Mouse (Mus musculus): Measurements from ENCODE around the gene Tbl1xr1. TPM values are rescaled to one million over a fixed set of nuclear protein-coding genes. Genes with fewer than 3 reads are reported as not detected.

The Tbl1xr1 gene
- polyA plus RNA-seq, 1 experiment from 2014 or later = 23.7 TPM

- Histone ChIP-seq H3K36me3 (peaks cover 7% of the 10 kb centered on the region; the same call in 1 of the 2 replicates), H3K9me3 (no peaks in the 10 kb centered on the region), H3K27me3 (no peaks in the 10 kb centered on the region), H3K4me1 (0 out of 2 replicates have a peak, but pooled peaks cover 3% of the 10 kb centered on the region), H3K9ac (no peak overlapping the region), H3K27ac (no peak overlapping the region), H3K4me2 (no peak overlapping the region), H3K4me3 (no peak overlapping the region)
- WGBS = 84% methylated on average over 1 of the region's 1 CpGs
- ATAC-seq (ENCODE audit: insufficient number of reproducible peaks, insufficient read depth, low FRiP score, low TSS enrichment, low read depth) = no peak
These were observed 71.0 kb downstream of the Tbl1xr1 start for GRCm38 (mm10) chr3:22147433-22147927.

GRCm38 (mm10) chr3:22148306-22148932 is 72.0 kb downstream of the Tbl1xr1 start:
- Histone ChIP-seq H3K4me2 (no peak overlapping the region), H3K27me3 (no peaks in the 10 kb centered on the region), H3K9me3 (no peaks in the 10 kb centered on the region), H3K4me3 (no peak overlapping the region), H3K9ac (no peak overlapping the region), H3K36me3 (peaks cover 7% of the 10 kb centered on the region; the same call in 1 of the 2 replicates), H3K27ac (no peak overlapping the region), H3K4me1 (0 out of 2 replicates have a peak, but pooled peaks cover under 1% of the 10 kb centered on the region)
- no peak for ATAC-seq (ENCODE audit: insufficient number of reproducible peaks, insufficient read depth, low FRiP score, low TSS enrichment, low read depth)
- 89% methylated on average over 6 of the region's 6 CpGs for WGBS

- H3K4me1 ChIP-seq = no peaks in the 10 kb centered on the region
- ATAC-seq (ENCODE audit: insufficient number of reproducible peaks, insufficient read depth, low FRiP score, low TSS enrichment, low read depth) = no peak
- H3K9me3 ChIP-seq = no peaks in the 10 kb centered on the region
- H3K9ac ChIP-seq = no peak overlapping the region
- WGBS = 88% methylated on average over 5 of the region's 5 CpGs
- no peak overlapping the region for H3K4me3 ChIP-seq
- H3K4me2 ChIP-seq = no peak overlapping the region
- H3K27ac ChIP-seq = no peak overlapping the region
- peaks cover 7% of the 10 kb centered on the region; the same call in 1 of the 2 replicates for H3K36me3 ChIP-seq
- no peaks in the 10 kb centered on the region for H3K27me3 ChIP-seq
These were observed 74.5 kb downstream of the Tbl1xr1 start for GRCm38 (mm10) chr3:22150872-22151530.

- H3K36me3 ChIP-seq = peaks cover 12% of the 10 kb centered on the region
- H3K27ac ChIP-seq = no peak overlapping the region
- H3K4me2 ChIP-seq = no peak overlapping the region
- H3K9ac ChIP-seq = no peak overlapping the region
- peaks cover 8% of the 10 kb centered on the region for H3K9me3 ChIP-seq
- no peak for ATAC-seq (ENCODE audit: insufficient number of reproducible peaks, insufficient read depth, low FRiP score, low TSS enrichment, low read depth)
- WGBS = 86% methylated on average over 1 of the region's 1 CpGs
- H3K4me3 ChIP-seq = no peak overlapping the region
- no peaks in the 10 kb centered on the region for H3K4me1 ChIP-seq
- H3K27me3 ChIP-seq = no peaks in the 10 kb centered on the region
These were observed 76.3 kb downstream of the Tbl1xr1 start for GRCm38 (mm10) chr3:22152773-22153172.

GRCm38 (mm10) chr3:22154522-22154921 is 78.1 kb downstream of the Tbl1xr1 start:
- H3K36me3 ChIP-seq = peaks cover 15% of the 10 kb centered on the region
- H3K4me3 ChIP-seq = no peak overlapping the region
- H3K4me1 ChIP-seq = no peaks in the 10 kb centered on the region
- H3K4me2 ChIP-seq = no peak overlapping the region
- no peaks in the 10 kb centered on the region for H3K27me3 ChIP-seq
- no peak for ATAC-seq (ENCODE audit: insufficient number of reproducible peaks, insufficient read depth, low FRiP score, low TSS enrichment, low read depth)
- no peak overlapping the region for H3K27ac ChIP-seq
- peaks cover 8% of the 10 kb centered on the region for H3K9me3 ChIP-seq
- no peak overlapping the region for H3K9ac ChIP-seq
- 87% methylated on average over 3 of the region's 3 CpGs for WGBS

GRCm38 (mm10) chr3:22156397-22156796 is 79.9 kb downstream of the Tbl1xr1 start:
- no peaks in the 10 kb centered on the region for H3K4me1 ChIP-seq
- H3K36me3 ChIP-seq = peaks cover 9% of the 10 kb centered on the region
- 64% methylated on average over 2 of the region's 2 CpGs for WGBS
- H3K4me2 ChIP-seq = no peak overlapping the region
- no peak overlapping the region for H3K9ac ChIP-seq
- no peaks in the 10 kb centered on the region for H3K27me3 ChIP-seq
- H3K9me3 ChIP-seq = peaks cover 8% of the 10 kb centered on the region
- no peak for ATAC-seq (ENCODE audit: insufficient number of reproducible peaks, insufficient read depth, low FRiP score, low TSS enrichment, low read depth)
- no peak overlapping the region for H3K4me3 ChIP-seq
- no peak overlapping the region for H3K27ac ChIP-seq

GRCm38 (mm10) chr3:22162948-22163347 is 86.5 kb downstream of the Tbl1xr1 start:
- H3K27ac ChIP-seq = no peak overlapping the region
- 92% methylated on average over 3 of the region's 3 CpGs for WGBS
- no peaks in the 10 kb centered on the region for H3K27me3 ChIP-seq
- no peak overlapping the region for H3K9ac ChIP-seq
- no peaks in the 10 kb centered on the region for H3K4me1 ChIP-seq
- H3K36me3 ChIP-seq = 0 out of 2 replicates have a peak, but pooled peaks cover 2% of the 10 kb centered on the region
- no peak overlapping the region for H3K4me3 ChIP-seq
- no peak overlapping the region for H3K4me2 ChIP-seq
- no peak for ATAC-seq (ENCODE audit: insufficient number of reproducible peaks, insufficient read depth, low FRiP score, low TSS enrichment, low read depth)
- no peaks in the 10 kb centered on the region for H3K9me3 ChIP-seq

GRCm38 (mm10) chr3:22167856-22168255 is 91.4 kb downstream of the Tbl1xr1 start:
- Histone ChIP-seq H3K4me1 (peaks cover 25% of the 10 kb centered on the region), H3K4me3 (no peak overlapping the region), H3K4me2 (no peak overlapping the region), H3K9me3 (no peaks in the 10 kb centered on the region), H3K36me3 (no peaks in the 10 kb centered on the region), H3K27ac (no peak overlapping the region), H3K9ac (no peak overlapping the region), H3K27me3 (no peaks in the 10 kb centered on the region)
- no peak for ATAC-seq (ENCODE audit: insufficient number of reproducible peaks, insufficient read depth, low FRiP score, low TSS enrichment, low read depth)
- 70% methylated on average over 2 of the region's 2 CpGs for WGBS

GRCm38 (mm10) chr3:22168432-22168831 is 92.0 kb downstream of the Tbl1xr1 start:
- H3K4me3 ChIP-seq = no peak overlapping the region
- H3K36me3 ChIP-seq = no peaks in the 10 kb centered on the region

GRCm38 (mm10) chr3:22171526-22171925 is 95.1 kb downstream of the Tbl1xr1 start:
- no peaks in the 10 kb centered on the region for H3K36me3 ChIP-seq
- no peak overlapping the region for H3K4me3 ChIP-seq
- H3K4me1 ChIP-seq = peaks cover 35% of the 10 kb centered on the region
- no peaks in the 10 kb centered on the region for H3K9me3 ChIP-seq
- no peaks in the 10 kb centered on the region for H3K27me3 ChIP-seq
- no peak for ATAC-seq (ENCODE audit: insufficient number of reproducible peaks, insufficient read depth, low FRiP score, low TSS enrichment, low read depth)
- 77% methylated on average over 8 of the region's 8 CpGs for WGBS
- no peak overlapping the region for H3K4me2 ChIP-seq
- no peak overlapping the region for H3K9ac ChIP-seq
- no peak overlapping the region for H3K27ac ChIP-seq

More at GRCm38 (mm10) chr3:22168432-22168831, 92.0 kb downstream of the Tbl1xr1 start:
- H3K9ac ChIP-seq = no peak overlapping the region
- H3K27ac ChIP-seq = no peak overlapping the region
- H3K9me3 ChIP-seq = no peaks in the 10 kb centered on the region
- H3K27me3 ChIP-seq = no peaks in the 10 kb centered on the region
- no peak overlapping the region for H3K4me2 ChIP-seq
- ATAC-seq (ENCODE audit: insufficient number of reproducible peaks, insufficient read depth, low FRiP score, low TSS enrichment, low read depth) = no peak
- WGBS = 86% methylated on average over 4 of the region's 4 CpGs
- peaks cover 26% of the 10 kb centered on the region for H3K4me1 ChIP-seq

- Histone ChIP-seq H3K4me3 (no peak overlapping the region), H3K27me3 (no peaks in the 10 kb centered on the region), H3K4me2 (no peak overlapping the region), H3K27ac (no peak overlapping the region), H3K36me3 (no peaks in the 10 kb centered on the region), H3K4me1 (peaks cover 35% of the 10 kb centered on the region), H3K9me3 (no peaks in the 10 kb centered on the region), H3K9ac (no peak overlapping the region)
- ATAC-seq (ENCODE audit: insufficient number of reproducible peaks, insufficient read depth, low FRiP score, low TSS enrichment, low read depth) = 0 out of 2 replicates have a peak, but pooled peaks have one; percentile 43
- 29% methylated on average over 2 of the region's 2 CpGs for WGBS
These were observed 96.0 kb downstream of the Tbl1xr1 start for GRCm38 (mm10) chr3:22172410-22172809.

GRCm38 (mm10) chr3:22173171-22173570 is 96.7 kb downstream of the Tbl1xr1 start:
- Histone ChIP-seq H3K4me2 (no peak overlapping the region), H3K27ac (no peak overlapping the region), H3K9me3 (no peaks in the 10 kb centered on the region), H3K27me3 (no peaks in the 10 kb centered on the region), H3K36me3 (no peaks in the 10 kb centered on the region), H3K4me1 (peaks cover 35% of the 10 kb centered on the region), H3K9ac (no peak overlapping the region), H3K4me3 (no peak overlapping the region)
- ATAC-seq (ENCODE audit: insufficient number of reproducible peaks, insufficient read depth, low FRiP score, low TSS enrichment, low read depth) = no peak
- 89% methylated on average over 5 of the region's 5 CpGs for WGBS

Measured in embryonic facial prominence, embryonic 13.5 days (tissue).